Mouse (Mus musculus): Measurements from ENCODE around the gene Caml.
A peak's percentile ranks its signal among the peaks of the same experiment; 100 is the strongest.
"Not testable (repeated sequence)": the region's sequence is repeated elsewhere in the genome, so short reads cannot be mapped to it uniquely, and the experiment has no call there.

Caml gene

DNA sequence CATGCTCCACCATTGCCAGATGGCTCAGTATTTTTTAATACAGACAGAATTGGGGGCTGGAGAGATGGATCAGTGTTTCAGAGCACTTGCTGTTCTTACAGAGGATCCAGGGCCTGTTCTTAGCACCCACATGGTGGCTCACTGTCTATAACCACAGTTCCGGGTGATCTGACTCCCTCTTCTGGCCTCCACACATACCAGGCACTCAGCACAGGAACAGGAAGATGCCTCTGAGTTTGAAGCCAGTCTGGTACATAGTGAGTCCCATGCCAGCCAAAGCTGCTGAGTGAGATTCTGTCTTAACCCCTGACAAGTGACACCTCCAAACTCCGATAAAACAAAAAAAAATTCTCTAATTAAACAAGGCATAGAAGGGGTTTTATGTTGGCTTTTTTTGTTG, 2.5 kb upstream of the Caml start:
- DNase-seq (ENCODE audit: extremely low spot score), result no peak

DNA sequence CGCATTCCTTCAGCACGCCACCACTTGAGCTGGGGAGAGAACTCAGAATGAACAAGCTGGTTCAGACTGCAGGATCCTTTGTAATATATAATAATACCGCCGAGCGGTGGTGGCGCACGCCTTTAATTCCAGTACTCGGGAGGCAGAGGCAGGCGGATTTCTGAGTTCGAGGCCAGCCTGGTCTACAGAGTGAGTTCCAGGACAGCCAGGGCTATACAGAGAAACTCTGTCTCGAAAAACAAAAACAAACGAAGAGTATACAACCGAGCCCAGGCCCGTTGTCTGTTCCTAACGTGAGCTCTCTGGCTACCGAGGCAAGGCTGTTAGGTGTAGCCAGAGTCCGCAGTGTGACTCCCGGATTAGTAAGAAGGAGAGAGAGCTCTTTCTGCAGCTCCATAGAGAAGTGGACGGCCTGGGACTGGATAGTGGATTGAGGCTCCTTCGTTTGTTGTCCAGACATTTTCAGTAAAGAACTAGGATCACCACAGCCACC, 603 bp upstream of the Caml start:
- DNase-seq (ENCODE audit: extremely low spot score), result not testable (repeated sequence)

DNA sequence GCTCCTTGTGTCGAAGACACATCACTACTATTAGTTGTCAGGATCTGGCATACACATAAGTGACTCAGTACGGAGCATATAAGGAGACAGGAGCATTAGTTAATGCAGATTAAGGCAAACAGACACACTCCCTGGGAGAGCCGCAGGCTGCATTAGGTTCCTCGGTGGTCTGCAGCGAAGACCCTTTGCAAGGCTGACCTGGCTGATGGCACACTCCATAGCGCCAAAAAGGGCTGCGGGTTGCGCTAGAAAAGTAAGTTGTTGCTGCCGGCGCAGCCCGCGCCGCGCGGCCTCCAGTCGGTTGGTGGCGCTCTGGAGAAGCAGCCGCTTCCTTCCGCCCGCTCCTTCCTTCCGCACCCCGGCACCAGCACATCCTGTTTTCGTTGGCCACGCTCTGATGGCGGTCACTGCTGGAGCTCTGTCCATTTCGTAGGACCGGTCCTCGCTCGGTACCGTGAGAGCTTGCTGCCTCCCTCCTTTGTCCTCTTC, 11.9 kb downstream of the Caml start, which contains the start of gene Ddx46:
TSS of gene Ddx46 (plus strand) at position 389 of the 489 bp plus-strand sequence.
- peak; percentile 91 for DNase-seq (ENCODE audit: extremely low spot score)

DNA sequence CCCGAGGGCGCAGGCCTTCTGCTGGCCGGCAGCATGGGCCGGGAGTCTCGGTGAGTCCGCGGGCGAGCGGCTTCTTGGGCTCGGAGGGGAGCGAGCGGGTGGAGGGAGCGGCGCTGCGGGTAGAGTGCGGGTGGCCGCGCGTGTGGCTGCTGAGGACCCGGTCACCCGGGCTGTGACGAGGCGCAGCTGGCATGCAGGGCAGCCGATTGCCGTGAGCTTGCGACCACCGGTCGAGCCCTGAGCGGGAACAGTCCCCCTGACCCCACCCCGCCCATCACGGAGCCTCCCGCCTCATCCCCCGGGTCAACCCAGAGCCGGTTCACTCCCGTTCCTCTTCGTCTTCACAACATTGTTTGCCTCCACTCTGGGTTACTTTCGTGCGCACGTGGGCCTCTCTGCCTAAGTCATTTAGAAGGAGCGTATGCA, 12.4 kb downstream of the Caml start:
- DNase-seq (ENCODE audit: extremely low spot score), result no peak

DNA sequence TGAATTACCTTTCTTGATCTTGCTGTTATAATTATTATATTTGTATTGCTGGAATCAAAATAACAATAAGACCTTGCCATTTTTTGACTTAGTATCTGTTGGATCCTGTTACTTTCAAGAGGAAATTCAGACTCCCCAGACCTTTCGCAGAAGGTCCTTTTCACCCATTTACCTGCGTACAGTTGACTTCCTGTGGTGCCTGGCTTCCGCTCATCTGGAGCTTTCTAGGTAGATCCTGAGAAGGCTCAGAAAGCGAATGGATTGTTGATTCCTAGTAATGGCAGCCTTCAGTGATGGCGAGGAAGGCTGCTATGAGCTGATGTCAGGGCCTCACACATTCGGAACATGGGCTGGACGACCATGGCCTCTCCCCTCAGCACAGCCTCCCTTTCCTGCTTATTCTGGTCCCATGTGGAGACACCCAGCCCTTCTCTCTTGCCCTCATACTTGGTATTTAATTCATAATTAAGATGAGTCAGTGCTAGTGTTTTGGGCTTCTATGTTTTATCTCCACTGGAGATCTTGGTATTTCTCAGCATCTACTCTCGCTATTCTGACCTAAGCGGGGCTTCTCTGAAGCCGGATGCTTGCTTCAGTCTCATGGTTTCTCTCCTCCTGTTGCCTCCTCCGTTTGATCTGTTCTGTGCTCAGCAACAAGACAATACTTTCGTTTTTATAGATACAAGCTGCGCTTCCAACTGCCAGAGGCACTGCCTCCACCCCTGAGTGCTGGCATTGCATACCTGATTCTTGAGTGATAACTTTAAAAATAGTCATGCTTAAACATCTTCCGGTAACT, 13.6 kb downstream of the Caml start:
- no peak for DNase-seq (ENCODE audit: extremely low spot score)

DNA sequence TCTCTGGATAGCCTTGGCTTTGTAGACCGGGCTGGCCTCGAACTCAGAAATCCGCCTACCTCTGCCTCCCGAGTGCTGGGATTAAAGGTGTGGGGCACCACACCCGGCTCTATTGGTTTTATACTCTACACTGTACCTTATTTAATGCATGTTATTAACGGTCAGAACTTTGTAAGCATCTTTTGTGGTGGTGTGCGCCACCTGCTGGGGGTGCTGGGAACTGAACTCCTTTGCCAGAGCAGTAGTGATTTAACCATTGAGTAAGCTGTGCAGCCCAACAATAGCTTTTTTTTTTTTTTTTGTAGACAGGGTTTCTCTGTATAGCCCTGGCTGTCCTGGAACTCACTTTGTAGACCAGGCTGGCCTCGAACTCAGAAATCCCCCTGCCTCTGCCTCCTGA, 17.7 kb downstream of the Caml start:
- peak; percentile 75 for DNase-seq (ENCODE audit: extremely low spot score)

DNA sequence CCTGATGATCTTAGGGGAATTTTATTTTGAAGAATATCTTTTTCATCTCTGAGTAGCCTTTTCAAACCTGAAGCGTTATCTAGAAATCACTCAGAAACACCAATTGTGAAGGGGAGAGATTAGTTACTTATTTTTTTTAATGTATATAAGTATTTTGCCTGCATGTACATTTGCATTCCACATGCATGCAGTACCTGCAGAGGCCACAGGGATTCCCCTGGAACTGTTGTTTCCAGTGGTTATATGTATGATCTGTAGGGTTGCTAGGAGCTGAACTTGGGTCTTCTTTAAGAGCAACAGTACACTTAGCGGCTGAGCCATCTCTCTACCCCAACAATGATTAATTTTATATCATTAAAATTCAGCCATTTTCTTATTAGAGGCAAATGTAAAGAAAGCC, 21.7 kb downstream of the Caml start:
- DNase-seq (ENCODE audit: extremely low spot score), result no peak

DNA sequence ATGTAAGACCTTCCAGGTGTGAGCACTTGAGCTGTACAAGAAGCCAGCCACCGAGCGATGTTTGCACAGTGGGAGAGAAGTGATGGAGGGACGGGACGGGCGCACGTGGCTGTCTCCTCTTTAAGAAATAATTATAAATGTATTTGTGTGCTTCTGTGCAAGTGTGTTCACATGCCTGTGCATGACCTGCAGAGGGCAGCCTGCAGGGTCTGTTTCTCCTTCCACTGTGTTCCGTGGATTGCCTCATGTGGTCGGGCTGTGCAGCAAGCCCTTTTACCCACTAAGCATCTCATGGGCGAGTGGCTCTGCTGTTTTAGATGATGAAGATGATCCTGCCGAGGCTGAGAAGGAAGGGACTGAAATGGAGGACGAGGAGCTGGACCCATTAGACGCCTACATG, 27.3 kb downstream of the Caml start:
- DNase-seq (ENCODE audit: extremely low spot score), result no peak

DNA sequence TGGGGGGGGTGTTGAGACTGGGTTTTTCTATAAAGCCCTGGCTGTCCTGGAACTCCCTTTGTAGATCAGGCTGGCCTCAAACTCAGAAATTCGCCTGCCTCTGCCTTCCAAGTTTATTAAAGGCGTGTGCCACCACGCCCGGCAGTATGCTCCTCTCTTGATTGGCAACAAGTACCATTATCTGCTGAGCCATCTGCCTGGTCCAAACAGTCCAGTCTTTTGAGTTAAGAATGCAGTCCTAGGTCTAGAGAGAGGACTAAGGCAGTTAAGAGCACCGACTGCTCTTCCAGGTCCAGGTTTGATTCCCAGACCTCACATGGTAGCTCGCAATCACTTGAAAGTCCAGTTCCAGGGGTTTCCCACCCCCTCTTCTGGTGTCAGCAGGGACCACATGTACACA, 28.2 kb downstream of the Caml start:
- no peak for DNase-seq (ENCODE audit: extremely low spot score)

DNA sequence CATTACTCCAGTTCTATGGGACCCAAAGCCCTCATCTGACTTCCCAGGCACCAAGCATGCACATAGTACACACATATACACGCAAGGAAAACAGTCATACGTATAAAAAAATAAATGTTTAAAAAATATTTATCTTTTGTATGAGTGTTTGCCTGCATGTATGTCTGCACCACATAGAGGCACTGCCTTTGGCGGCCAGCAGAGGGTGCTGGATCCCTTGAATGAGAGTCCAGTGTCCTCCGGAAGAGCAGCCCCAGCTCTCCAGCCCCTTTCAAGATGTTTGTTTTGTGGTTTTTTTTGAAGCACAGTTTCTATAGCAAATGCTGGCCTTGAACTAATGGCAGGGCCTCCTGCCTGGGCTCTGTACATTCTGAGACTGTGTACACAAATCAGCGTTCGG, 45.7 kb downstream of the Caml start:
- peak; percentile 14 for DNase-seq (ENCODE audit: extremely low spot score)

DNA sequence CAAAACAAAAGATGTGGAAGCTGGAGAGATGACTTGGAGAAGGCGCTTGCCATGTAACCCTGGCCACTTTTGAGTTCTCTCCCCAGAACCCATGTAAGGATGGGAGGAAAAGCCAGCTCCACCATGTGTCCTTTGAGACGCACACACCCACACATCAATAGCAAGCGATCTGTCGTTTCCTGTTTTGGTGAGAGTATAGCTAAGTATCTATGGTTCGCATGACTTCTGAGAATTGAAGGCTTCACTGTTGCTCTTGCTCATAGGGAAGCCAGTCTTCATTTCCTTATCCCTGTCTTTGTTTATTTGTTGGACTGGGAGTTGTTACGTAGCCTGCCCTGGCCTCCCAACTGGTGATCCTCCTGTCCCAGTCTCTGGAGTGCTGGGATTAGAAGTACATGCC, 49.9 kb downstream of the Caml start:
- no peak for DNase-seq (ENCODE audit: extremely low spot score)

DNA sequence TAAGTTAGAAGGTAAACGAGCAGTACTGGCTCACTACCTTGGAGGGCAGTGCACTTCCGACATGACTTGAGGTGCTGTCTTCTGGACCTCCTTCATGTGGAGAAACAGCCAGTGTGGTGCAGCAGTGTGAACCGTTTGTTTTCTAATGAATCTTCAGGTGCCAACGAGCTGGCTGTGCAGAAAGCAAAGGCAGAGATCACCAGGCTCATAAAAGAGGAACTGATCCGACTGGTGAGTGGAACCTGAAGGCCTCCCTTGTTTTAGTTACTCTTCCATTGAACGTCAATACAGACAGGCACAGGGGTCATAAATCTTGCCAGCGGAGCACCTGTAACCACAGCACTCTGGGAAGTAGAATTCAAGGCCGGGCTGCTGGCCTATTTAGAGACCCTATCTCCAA, 54.6 kb downstream of the Caml start:
- DNase-seq (ENCODE audit: extremely low spot score), result no peak

All from embryo, embryonic 9.5 days (tissue).